Mouse (Mus musculus): Measurements from ENCODE around the gene Zfp322a.
"Not testable (repeated sequence)": the region's sequence is repeated elsewhere in the genome, so short reads cannot be mapped to it uniquely, and the experiment has no call there.

- TF ChIP-seq POLR2A (IDR thresholded peaks at IDR 0.05; ENCODE audit: insufficient read depth, low read length); CTCF (IDR thresholded peaks at IDR 0.05; ENCODE audit: low read depth, low read length): not testable (repeated sequence)
These were observed 60.2 kb downstream of the Zfp322a start for GRCm38 (mm10) chr13:23308639-23309307.

Data from ES-Bruce4 (cell line).